Mouse (Mus musculus): ENCODE data around the gene Nupr1.

Gene Nupr1

DNA sequence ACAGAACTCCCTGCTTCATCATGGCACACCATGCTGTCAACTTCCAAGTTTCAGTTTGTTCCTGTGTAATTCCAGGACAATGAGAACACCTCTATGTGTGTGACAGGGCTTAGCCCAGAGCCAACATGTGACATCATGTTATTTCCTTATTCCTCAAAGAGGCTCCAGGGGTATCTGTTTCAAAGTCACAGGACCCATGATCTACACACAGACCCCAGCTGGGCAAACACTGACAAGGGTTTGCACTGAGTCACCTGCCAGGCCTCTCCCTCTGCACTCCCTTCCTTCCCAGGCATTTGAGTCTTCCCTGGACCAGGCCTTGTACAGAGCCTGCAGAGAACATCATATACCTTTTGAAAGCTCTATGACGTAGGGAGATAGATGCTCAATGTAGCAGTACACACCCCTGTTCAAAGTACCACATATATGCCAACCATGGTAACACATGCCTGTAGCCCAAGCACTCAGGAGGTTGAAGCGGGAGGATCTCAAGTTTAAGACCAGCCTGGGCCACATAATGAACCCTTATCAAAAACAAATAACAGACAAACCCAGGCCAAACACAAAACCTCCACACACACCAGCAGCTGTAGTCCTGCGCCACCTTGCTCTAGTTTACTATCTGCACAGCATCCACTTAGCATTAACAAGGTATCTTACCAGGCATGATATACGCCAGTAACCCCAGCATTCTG is at the start of gene Nupr1:
TSS of gene Nupr1 (minus strand) at position 38 of the 695 bp plus-strand sequence.
- DNase-seq, result no peak

GRCm38 (mm10) chr7:126679683-126680082 is 49.0 kb upstream of the Nupr1 start:
- no peak for DNase-seq

GRCm38 (mm10) chr7:126678545-126679341 is 48.1 kb upstream of the Nupr1 start:
- DNase-seq, result no peak

- DNase-seq, result no peak
These were observed 46.1 kb upstream of the Nupr1 start for GRCm38 (mm10) chr7:126676631-126677220.

DNA sequence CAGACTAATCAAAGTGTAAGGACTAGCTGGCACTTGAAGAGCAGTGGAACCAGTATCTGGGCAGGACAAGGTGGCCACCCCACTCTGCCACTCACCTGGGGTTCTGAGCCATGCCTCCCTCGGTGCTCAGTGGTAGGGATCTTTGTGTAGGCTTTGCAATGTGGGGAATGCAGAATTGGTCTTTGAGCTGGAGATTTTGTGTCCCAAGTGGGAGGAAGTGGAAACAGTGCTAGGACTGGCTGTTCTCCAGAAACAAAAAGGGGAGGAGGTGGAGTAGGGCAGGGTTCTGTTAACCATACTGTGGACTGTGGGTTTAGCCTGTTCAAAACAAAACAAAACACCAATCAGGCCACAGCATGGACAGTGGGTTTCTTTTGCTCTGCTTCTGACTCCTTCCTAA is 45.5 kb upstream of the Nupr1 start, which contains the start of gene Sult1a1:
TSS of gene Sult1a1 (minus strand) at position 226 of the 400 bp plus-strand sequence.
- peak; percentile 77 for DNase-seq

DNA sequence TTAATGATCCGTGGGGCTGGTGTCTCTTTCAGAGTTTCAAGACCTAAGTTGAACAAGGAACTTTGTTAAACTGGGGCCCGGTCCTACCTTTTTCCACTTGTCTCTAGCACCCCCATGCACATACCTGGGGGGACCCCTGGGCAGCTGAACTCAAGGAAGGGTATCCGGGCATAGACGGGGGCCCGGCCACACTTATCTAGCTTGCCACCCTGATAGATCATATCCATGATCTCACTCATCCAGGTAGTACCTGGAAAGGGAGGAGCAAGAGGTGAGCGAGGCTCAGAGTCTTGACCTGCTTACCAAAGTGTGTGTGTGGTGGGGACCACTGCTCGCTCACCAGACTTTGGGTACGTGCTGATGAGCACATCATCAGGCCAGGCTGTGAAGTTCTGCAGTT is 44.4 kb upstream of the Nupr1 start:
- DNase-seq, result no peak

DNA sequence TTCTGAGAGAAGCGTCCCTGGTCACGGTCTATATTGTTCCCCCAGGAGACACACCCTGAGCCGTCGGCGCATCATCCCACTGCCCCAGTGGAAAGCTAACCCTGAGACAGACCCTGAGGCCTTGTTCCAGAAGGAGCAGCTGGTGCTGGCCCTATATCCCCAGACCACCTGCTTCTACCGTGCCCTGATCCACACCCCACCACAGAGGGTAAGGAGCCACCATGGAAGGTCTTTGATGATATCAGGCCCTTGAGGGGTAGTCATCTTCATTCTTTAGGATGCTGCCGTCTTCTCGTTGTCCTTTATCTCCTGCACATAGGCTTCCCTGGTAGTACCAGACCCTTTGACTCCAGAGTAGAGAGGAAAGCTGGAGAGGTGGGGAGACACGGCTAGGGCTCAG is 41.5 kb upstream of the Nupr1 start:
- DNase-seq, result no peak

- peak; percentile 34 for DNase-seq
These were observed 39.5 kb upstream of the Nupr1 start for GRCm38 (mm10) chr7:126670152-126670551.

DNA sequence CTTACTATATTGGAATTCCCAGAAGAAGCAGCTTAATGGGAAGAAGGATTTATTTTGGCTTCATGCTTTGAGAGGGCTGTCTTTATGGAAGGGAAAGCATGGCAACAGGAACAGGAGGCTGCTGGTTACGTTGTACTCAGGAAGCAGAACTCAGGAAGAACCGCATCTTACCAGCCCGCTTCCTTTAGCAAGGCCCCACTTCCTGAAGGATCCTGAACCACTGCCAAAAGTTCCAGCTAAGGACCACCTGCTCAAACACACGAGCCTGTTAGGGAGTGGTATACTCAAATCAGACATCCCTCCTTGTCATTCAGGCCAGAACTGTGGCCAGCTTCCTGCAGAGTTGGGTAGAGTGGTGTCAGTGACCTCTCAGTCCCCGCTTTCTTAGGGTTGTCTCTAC is 37.8 kb upstream of the Nupr1 start:
- no peak for DNase-seq

DNA sequence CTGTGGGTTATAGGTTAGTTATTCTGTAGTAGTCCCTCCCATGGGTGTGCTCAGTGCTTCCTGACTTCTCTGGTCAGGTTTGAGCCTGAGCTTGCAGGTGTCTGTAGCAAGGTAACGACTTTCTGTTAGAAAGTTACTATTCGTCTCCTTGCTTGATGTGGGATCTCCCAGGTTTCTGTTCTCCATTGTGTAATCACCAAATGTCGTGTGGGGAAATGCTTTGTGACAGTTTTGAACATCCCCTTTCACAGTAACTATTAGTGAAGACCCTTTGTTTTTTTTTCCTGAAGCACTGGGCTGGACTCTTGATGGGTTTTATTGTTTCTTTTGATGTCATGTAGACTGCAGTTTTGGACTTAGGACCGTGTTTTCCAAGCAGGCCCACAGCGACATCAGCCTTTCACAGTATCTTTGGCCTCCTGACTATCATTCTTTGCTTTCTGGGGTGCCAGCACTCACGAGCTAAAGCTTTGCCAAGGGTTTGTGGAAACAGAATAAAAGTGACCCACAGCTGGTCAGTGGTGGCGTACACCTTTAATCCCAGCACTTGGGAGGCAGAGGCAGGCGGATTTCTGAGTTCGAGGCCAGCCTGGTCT is 36.9 kb upstream of the Nupr1 start:
- no peak for DNase-seq

GRCm38 (mm10) chr7:126665269-126665668 is 34.6 kb upstream of the Nupr1 start:
- DNase-seq, result peak; percentile 40

GRCm38 (mm10) chr7:126663646-126664045 is 33.0 kb upstream of the Nupr1 start:
- no peak for DNase-seq

DNA sequence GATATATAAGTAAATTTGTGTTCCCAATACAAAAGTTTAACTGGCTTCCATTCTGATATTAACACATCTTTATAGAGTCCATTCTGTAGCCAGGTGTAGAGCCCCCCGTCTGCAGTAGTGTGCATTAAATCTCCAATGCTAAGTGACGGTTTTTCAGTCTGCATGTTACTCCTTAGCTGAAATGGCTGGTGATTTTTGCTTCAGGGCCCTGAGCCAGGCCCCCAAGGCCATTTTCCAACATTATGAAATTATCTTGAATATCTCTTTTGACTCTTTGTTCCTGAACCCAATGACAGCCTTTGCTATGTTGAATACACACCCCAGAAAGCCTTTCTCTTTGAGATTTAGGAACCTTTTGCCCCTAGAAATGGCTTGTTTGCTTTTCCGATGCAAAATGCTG is 29.1 kb upstream of the Nupr1 start:
- no peak for DNase-seq

DNA sequence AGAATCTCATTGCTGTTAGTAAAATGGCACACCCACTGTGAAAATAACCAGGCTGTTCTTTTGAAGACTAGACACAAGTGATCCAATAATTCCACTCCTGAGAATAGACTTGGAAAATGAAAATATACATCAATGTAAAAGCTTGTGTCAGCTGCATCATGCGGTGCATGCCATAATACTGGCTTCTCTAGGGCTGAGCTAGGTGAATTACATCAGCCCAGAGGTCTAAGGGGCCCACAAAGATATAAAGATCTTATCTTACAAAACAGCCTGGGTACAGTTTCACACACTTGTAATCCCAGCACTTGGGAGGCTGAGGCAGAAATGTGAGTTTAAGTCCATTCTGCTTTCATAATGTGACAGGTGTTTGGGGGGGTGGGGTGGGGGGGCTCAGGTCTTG is 26.9 kb upstream of the Nupr1 start:
- DNase-seq, result no peak

DNA sequence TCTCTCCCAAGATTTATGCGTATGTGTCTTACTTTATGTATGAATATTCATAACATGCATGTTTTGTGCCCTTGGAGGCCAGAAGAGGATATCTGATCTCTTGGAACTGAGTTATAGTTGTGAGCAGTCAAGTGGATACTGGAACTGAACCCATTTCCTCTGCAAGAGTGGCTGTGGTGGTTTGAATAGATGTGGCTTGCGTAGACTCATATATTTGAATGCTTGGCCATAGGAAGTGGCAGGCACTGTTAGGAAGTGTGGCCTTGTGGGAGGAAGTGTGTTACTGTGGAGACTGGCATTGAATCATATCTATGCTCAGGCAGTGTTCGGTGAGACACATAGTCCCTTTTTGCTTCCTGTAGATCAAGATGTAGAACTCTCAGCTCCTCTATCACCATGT is 25.0 kb upstream of the Nupr1 start:
- no peak for DNase-seq

- no peak for DNase-seq
These were observed 23.3 kb upstream of the Nupr1 start for GRCm38 (mm10) chr7:126653991-126654390.

DNA sequence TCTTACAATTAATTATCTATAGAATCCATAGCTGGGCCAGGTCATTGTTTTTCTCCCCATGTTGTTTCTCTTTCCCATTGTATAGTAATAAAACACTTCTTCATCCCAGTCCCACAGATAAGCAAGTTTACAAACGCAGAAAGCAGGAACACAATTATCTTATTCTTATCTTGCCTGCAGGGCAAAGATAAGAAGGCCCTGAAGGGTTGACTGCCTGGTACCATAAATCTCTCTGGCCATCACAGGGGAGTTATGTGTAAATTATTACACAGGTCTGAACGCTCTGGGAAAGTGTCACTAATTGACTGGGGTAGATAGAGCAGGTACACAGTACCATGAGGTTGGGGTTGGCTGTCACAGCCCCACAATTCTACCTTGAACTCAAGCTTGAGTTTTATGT is 20.2 kb upstream of the Nupr1 start:
- DNase-seq, result no peak

GRCm38 (mm10) chr7:126649231-126650051 is 18.8 kb upstream of the Nupr1 start, which contains the start of gene Sgf29:
TSS of gene Sgf29 (plus strand) at chr7:126649309.
- DNase-seq, result peak; percentile 96

DNA sequence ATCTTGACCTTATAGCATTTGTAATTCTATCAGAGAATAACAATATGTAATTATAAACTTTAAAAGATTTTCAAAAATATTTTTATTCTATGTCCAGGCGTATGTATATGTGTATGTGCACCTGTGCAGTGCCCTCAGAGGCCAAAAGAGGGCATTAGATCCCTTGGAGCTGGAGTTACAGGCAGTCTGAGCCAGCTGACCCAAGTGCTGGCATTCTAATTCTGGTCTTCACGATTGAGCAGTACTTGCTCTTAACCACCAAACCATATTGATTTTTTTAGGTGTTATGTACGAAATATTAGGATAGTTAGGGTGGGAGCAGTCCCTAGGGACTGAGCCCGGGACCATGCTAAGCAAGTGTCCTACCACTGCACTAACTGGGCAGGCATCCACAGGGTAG is 17.8 kb upstream of the Nupr1 start:
- DNase-seq, result no peak

DNA sequence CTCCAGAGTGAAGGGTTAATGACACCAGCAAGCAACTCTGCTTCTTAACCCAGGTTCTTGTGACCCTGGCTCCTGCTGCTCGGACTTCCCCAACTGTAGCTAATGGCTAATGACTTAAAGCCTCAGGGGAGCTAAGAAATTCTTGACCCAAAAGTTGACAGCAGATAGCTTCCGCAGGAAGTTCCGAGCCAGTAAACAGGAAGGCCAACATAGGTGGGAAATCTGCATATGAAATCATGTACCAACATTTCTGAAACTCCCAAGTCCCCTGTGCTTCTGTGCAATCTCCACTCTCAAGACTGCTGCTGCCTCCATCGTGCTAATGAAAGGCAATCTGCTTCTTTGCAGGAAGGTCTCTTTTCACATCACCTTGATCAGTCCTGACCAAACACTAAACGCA is 15.0 kb upstream of the Nupr1 start:
- DNase-seq, result no peak

GRCm38 (mm10) chr7:126644914-126645313 is 14.3 kb upstream of the Nupr1 start:
- no peak for DNase-seq

- no peak for DNase-seq
These were observed 13.7 kb upstream of the Nupr1 start for GRCm38 (mm10) chr7:126644345-126644744.

GRCm38 (mm10) chr7:126643244-126643617 is 12.6 kb upstream of the Nupr1 start:
- DNase-seq, result peak; percentile 65

All from lung, postnatal 14 days (tissue).